Mouse (Mus musculus) testis, adult 2 months (tissue): Measurements from ENCODE around the gene Msh2.

ENCODE experiments used
- CTCF ChIP-seq: fragments of 200-500 bp; IDR thresholded peaks from 2 replicates; pipeline ENCODE4 v1.5.1; 2012; ENCODE audit warnings: low read depth, mild to moderate bottlenecking, inconsistent platforms, low read length, moderate library complexity; ENCODE audit not compliant: control insufficient read depth, insufficient read depth, insufficient replicate concordance
- POLR2A ChIP-seq: fragments of 200-500 bp; IDR thresholded peaks from 2 replicates; pipeline ENCODE4 v1.6.1; 2012; ENCODE audit warnings: low read depth, mild to moderate bottlenecking, inconsistent platforms, low read length, moderate library complexity; ENCODE audit not compliant: control insufficient read depth

DNA sequence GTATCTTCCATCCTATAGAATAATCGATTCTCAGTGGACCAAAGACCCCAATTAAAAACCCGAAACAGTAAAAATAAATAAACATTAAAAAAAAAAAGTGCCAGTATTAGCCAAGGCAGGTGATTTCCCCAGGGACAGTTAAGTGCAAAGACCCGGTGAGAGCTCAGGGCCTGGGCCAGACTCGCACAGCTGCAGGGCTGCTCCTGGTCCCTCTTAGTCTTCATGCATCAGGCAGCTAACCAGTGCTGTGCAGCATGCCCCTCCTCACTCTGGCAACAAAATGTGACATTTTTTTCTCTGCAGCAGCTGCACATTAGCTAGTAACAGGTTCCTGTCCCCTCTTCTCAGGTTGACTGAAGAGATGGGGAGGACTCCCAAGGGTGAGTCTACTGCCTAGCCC is 59.8 kb downstream of the Msh2 start:
- TF ChIP-seq POLR2A (no peak), CTCF (no peak)
